Mouse (Mus musculus) frontal cortex, adult (tissue): Measurements from ENCODE around the gene Haghl.
"Not testable (repeated sequence)": the region's sequence is repeated elsewhere in the genome, so short reads cannot be mapped to it uniquely, and the experiment has no call there.

Source experiments
- ATAC-seq: cut with Nextera tagmentation; 2 replicates; pipeline ENCODE4 v1.9.2; 2017; ENCODE audit warnings: mild to moderate bottlenecking, moderate library complexity, mixed read lengths; ENCODE audit not compliant: low TSS enrichment

The Haghl gene

GRCm38 (mm10) chr17:25748238-25748637, 37.2 kb downstream of the Haghl start:
- ATAC-seq: no peak

DNA sequence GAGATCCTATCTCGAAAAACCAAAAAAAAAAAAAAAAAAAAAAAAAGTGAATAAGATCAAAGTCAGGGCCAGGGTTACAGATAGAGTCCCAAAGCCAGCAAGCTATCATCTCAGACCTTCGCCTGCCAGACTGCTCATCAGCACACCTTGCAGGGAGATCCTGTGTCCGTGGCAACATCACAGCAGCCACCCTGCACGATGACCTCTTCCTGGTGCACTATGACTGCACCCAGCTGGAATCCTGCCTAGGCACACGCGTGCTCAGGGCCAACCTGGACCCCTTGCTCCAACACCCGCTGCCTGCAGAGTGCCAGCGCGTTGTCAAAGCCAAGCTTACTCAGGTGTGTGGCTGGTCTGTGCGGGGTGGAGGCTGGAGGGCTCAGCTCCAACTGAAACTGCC, 41.2 kb downstream of the Haghl start:
- no peak for ATAC-seq

DNA sequence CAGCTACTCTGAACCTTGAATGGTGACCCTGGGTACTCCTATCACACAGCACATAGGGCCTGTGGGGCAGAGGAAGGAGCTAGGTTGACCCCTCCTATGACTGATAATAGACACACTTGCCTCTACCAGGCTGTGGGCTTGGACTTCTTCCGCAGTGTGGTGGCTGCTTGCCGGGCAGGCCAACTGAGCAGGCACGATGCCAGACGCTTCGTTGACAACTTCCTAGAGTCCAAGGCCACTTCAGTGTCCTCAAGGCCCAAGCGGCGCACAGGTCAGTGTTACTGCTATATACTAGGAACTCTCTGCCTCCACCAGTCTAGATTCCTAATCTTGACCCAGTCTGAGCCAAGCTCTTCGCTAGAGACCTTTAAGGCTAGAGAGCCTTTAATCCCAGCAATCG, 41.6 kb downstream of the Haghl start:
- ATAC-seq: no peak

GRCm38 (mm10) chr17:25741471-25741870, 44.0 kb downstream of the Haghl start:
- not testable (repeated sequence) for ATAC-seq

GRCm38 (mm10) chr17:25738861-25739260, 46.6 kb downstream of the Haghl start:
- ATAC-seq: no peak; the same call in 1 of the 2 replicates

- ATAC-seq: no peak
Observed at GRCm38 (mm10) chr17:25735745-25736144, 49.7 kb downstream of the Haghl start, which contains the start of gene Mslnl. Gene Mslnl (plus strand): TSS chr17:25736042.

DNA sequence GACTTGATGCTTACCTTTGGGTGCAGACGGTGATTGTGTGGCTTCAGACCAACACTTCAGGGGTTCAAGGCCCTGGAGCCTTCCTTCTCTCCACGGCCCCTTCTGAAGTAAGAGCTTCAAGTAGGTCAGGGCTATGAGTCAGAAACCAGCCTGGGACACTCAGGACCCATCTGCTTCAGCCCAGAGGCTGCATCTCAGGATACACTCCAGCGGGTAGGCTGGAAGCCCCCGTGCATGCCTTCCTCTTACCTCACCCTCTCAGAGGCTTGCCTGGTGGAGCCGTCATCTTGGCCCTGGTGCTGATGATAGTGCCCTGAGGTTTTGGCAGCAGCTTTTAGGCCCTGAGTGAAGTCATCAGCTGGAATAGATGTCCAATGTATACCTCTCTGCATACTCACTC, 50.2 kb downstream of the Haghl start:
- no peak for ATAC-seq

DNA sequence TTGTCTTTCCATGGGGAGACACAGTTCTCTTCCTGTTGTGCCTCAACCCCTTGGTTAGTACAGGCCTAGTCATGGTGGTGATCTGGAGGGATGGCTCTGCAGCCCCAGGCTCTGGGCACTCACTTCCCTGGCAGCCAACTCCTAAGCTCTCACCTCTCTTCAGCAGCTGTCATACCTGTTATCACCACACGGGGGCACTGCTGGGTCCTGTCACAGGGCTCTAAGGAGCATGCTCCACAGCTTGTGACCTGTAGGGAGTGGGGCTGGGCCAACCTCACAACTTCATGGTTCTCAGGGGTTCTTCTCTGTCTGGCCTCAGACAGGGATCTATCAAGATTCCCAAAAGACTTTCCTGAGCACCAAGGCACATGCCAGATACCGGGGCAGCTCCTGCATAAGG, 53.4 kb downstream of the Haghl start:
- ATAC-seq: peak; percentile 39
